Mouse (Mus musculus): Measurements from ENCODE around the gene Tial1. TPM values are rescaled to one million over a fixed set of nuclear protein-coding genes. Genes with fewer than 3 reads are reported as not detected.

Gene Tial1
- polyA plus RNA-seq, 1 experiment from 2014 or later, result 38.4 TPM

- no peak overlapping the region; the same call in 1 of the 2 replicates for H3K27ac ChIP-seq (ENCODE audit: low read depth)
- DNase-seq, result no peak
- H3K36me3 ChIP-seq (ENCODE audit: insufficient read depth), result no peaks in the 10 kb centered on the region
- no peaks in the 10 kb centered on the region for H3K27me3 ChIP-seq (ENCODE audit: insufficient read depth, low read length)
- TF ChIP-seq CTCF (IDR thresholded peaks at IDR 0.05; ENCODE audit: low read depth), result no peak
- peaks cover 14% of the 10 kb centered on the region for H3K4me1 ChIP-seq (ENCODE audit: insufficient read depth)
- no peak overlapping the region for H3K4me3 ChIP-seq (ENCODE audit: low read depth, low read length)
- H3K9ac ChIP-seq, result no peak overlapping the region
- H3K4me2 ChIP-seq, result no peak overlapping the region
- WGBS, result 65% methylated on average over 18 of the region's 18 CpGs
- no peaks in the 10 kb centered on the region for H3K9me3 ChIP-seq (ENCODE audit: low read depth, low read length)
- ATAC-seq (ENCODE audit: insufficient read depth), result no peak
These were observed 69.2 kb downstream of the Tial1 start for GRCm38 (mm10) chr7:128392071-128392971.

GRCm38 (mm10) chr7:128391267-128392057 lies 70.1 kb downstream of the Tial1 start:
- peaks cover 14% of the 10 kb centered on the region for H3K4me1 ChIP-seq (ENCODE audit: insufficient read depth)
- no peaks in the 10 kb centered on the region for H3K36me3 ChIP-seq (ENCODE audit: insufficient read depth)
- no peaks in the 10 kb centered on the region for H3K9me3 ChIP-seq (ENCODE audit: low read depth, low read length)
- H3K27me3 ChIP-seq (ENCODE audit: insufficient read depth, low read length), result no peaks in the 10 kb centered on the region
- 32% methylated on average over 12 of the region's 12 CpGs for WGBS
- no peak overlapping the region for H3K9ac ChIP-seq
- ATAC-seq (ENCODE audit: insufficient read depth) (no peak), DNase-seq (no peak)
- no peak overlapping the region for H3K4me2 ChIP-seq
- H3K27ac ChIP-seq (ENCODE audit: low read depth), result no peak overlapping the region
- TF ChIP-seq CTCF (IDR thresholded peaks at IDR 0.05; ENCODE audit: low read depth), result no peak
- no peak overlapping the region for H3K4me3 ChIP-seq (ENCODE audit: low read depth, low read length)

Small RNA genes lying within 50 kb of the gene (microRNA-seq; reads per million reads assigned to microRNA genes)
- gene Gm24365 (ENCODE audit: borderline number of aligned reads), result not detected

Other genes with a start within 250 kb of the Tial1 start
- gene Armc5, start 224.4 kb downstream of the Tial1 start, polyA plus RNA-seq (2014; fragmentation: Nextera tagmentation; extraction: Ambion mirVana), result 19.2 and 22.0 TPM in 2 replicates
- 8.2 and 10.5 TPM in 2 replicates for gene 9130023H24Rik, start 223.7 kb downstream of the Tial1 start, polyA plus RNA-seq (2014; fragmentation: Nextera tagmentation; extraction: Ambion mirVana)
- 141 and 150 TPM in 2 replicates for gene Tgfb1i1, start 214.9 kb downstream of the Tial1 start, polyA plus RNA-seq (2014; fragmentation: Nextera tagmentation; extraction: Ambion mirVana)
- gene Slc5a2, start 196.1 kb downstream of the Tial1 start, polyA plus RNA-seq (2014; fragmentation: Nextera tagmentation; extraction: Ambion mirVana), result 0.37 TPM in 1 of 2 replicates, not detected in the other
- gene BC017158, start 163.5 kb downstream of the Tial1 start, polyA plus RNA-seq (2014; fragmentation: Nextera tagmentation; extraction: Ambion mirVana), result 38.6 and 40.4 TPM in 2 replicates
- 31.1 and 31.2 TPM in 2 replicates for gene Rgs10, start 43.0 kb downstream of the Tial1 start, polyA plus RNA-seq (2014; fragmentation: Nextera tagmentation; extraction: Ambion mirVana)
- gene Bag3, start 61.9 kb upstream of the Tial1 start, polyA plus RNA-seq (2014; fragmentation: Nextera tagmentation; extraction: Ambion mirVana), result 20.9 and 22.7 TPM in 2 replicates
- 26.3 and 28.2 TPM in 2 replicates for gene Inpp5f, start 149.6 kb upstream of the Tial1 start, polyA plus RNA-seq (2014; fragmentation: Nextera tagmentation; extraction: Ambion mirVana)